Mouse (Mus musculus) heart, postnatal 36 days (tissue): ENCODE measurements around the gene Nbdy. TPM values are rescaled to one million over a fixed set of nuclear protein-coding genes. Genes with fewer than 3 reads are reported as not detected.

Experiments
- DNase-seq, 2 experiments: peaks; one replicate each; pipeline ENCODE4 v3.0.0; 2021 to 2022
- intact Hi-C: fragments of 180-260 bp; cut with DNase I; formaldehyde crosslinking; loops from one replicate; pipeline ENCODE4 v1.15.1; 2025
- total RNA-seq, 2 experiments: library from RNA; stranded (reverse); gene quantifications; 2 replicates each; pipeline ENCODE4 v1.2.3; 2021

Nbdy gene
- total RNA-seq = 10 to 100 TPM; 20.4 to 24.4 TPM

DNA sequence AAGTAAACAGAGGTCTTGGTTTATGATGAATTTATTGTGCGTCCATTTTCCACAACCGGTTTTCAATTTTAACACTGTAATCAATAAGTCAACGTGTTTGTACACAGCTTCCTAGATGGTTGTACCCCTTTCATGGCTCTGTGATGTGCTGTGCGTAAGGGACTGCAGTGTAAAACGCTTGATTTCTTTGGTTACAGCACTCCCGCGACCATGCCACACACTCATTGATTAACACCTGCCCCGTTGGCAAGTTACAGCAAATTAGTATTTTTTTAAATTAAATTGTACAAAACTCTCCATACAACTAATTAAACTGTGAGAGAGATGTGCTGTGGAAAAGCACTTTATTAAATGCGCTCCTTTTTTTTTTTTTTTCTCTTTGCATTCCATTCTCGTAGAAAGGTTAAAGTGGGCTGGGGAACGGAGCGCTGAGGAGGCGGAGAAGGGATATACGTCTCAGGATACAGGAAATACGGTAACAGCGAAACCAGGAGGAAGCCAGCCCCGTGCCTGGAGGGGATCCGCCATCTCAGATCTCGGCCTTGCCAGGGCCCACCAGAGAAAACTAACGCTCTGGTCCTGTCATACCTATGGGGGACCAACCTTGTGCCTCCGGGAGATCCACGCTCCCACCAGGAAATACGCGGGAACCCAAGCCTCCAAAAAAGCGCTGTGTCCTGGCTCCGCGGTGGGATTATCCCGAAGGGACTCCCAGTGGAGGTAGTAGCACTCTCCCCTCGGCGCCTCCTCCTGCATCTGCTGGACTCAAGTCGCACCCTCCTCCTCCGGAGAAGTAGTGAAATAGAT, at the start of gene Nbdy:
Gene Nbdy (plus strand): TSS at position 481 of the 807 bp plus-strand sequence.
- intact Hi-C loops = loop anchor here (5.0 kb wide), 3 partner anchors 86 to 336 kb away; partner anchors contain the start of gene Ubqln2

DNA sequence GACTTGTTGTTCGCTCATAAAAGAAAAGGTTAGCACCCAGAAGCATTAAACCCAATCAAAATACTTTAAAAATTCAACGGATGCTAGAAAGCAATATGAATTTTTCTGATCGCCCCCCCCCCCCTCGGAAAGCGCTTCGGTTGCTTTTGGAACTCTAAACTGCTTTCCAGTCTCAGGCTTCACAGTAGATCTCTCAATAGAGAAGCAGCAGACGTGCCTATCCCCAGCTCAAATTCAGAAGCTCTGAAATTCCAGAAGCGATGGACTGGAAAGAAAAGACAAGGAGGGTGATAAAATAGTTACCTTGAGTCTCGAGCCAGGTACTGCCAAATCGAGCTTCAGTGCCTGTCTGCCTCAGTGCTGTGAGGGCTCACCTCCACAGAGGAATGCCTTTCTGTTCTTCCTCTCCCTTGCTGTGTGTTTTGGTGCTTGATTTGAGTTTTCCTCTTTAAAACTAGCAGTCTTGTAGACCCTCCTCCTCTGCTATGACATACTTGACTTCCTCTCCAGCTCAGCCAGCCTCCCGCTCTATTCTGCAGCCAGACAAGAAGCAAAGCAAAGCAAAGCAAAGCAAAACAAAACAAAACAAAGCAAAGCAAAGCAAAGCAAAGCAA, 27.5 kb upstream of the Nbdy start, which contains the start of gene Kctd12b:
Gene Kctd12b (minus strand): TSS at position 610 of the 614 bp plus-strand sequence.
- DNase-seq = peak; percentile 15 to 34

More for the DNA sequence above, at the start of gene Nbdy:
- DNase-seq = peak; percentile 46 to 57

DNA sequence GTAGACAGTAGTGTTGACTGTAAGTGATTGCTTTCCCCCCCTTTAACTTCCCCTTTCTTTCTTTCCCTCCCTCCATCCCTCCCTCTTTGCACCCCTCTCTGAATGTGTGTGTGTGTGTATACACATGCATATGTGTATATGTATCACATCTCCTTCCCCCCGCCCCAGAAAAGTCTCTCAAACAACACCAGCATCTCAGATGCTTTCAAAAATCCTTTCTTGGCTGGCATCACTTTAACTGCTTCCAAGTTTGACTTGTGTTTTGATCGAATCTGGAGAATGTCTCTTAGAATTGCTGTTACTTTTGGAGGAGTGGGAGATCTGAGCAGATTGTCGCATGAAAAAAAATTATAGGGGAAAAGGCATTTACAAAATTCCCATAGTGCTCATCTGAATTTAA, 22.9 kb upstream of the Nbdy start:
- no peak for DNase-seq
- intact Hi-C loops = no loop called here

More for the DNA sequence above, 27.5 kb upstream of the Nbdy start, which contains the start of gene Kctd12b:
- intact Hi-C loops = loop anchor here (10.0 kb wide), 1 partner anchor 201 kb away; the partner anchor contains the start of gene Ubqln2

DNA sequence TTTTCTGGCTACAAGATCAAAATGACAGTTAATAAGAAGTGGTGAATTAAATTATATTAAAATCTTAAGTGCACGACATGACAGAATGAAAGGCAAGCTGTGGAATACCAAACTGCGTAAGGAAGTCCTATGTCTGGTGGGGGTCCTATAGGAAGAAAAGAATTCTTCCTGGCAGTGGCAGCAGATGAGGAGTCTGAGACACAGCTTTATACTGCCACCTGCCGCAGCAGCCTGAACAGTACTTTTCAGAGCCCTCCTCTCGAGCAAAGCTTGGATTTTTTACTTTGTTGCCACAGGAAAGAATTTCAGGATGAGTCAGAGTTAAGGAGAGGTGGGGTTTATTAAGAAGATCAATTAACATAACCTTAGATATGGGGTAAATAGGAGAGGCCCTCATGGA, 15.7 kb upstream of the Nbdy start:
- DNase-seq = peak; percentile 13 to 16
- intact Hi-C loops = loop anchor here (1.0 to 5.0 kb wide), 3 partner anchors 71 to 320 kb away; no protein-coding TSS in a partner anchor

DNA sequence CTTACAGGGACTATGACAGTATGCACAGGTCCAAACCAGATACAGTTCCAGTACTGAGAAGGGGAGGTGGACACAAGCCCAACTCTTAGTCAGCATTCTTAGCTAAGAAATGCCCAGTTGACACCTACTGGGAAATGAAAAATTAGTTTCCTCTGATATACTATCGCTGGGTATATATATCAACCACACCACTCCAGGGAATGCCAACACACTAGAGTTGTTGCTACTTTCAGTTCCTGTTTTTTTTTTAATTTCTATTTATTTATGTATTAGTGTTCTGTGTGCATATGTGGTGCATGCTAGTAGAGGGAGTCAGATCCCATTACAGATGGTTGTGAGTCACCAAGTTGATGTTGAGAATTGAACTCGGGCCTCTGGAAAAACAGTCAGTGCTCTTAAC, 6.7 kb upstream of the Nbdy start:
- DNase-seq = no peak
- intact Hi-C loops = no loop called here

DNA sequence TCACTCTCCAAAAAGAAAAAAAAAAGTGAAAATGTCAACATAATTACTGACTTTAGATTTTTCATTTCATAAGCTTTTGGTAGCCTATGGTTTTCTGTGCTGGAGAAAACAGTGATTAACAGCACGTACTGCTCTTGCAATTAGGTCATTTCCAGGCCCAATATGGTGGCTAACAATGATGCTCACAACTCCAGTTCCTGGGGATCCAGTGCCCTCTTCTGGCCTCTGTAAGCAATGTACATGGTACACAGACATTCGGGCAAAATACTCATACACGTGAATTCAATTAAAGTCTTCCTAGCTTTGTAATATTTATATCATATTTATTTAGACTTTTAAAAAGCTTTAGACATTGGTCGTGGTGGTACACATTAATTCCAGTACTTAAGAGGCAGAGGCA, 3.8 kb upstream of the Nbdy start:
- DNase-seq = peak in 1 of 2 experiments; percentile 9
- intact Hi-C loops = loop anchor here (5.0 kb wide), 3 partner anchors 82 to 332 kb away; partner anchors contain the start of gene Ubqln2

DNA sequence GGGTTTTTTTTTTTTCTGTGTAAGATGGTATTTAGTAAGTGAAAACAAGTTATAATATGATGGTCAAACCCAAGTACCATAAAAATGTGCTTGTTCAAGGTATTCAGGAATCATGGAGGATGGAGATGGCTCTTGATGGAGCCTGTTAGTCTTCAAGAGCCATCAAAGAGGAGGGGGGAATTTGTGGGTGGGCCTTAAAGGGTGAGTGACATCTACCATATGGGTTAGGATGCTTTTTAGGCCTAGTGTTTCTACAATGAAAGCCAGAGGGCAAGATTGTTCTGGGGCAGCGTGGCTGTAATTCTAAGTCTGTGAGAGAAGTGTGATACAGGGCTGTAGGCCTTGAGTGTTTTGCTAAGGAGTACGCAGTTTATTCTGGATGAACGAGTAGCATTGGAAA, 1.0 kb downstream of the Nbdy start:
- intact Hi-C loops = loop anchor here (5.0 kb wide), 3 partner anchors 87 to 337 kb away; partner anchors contain the start of gene Ubqln2
- DNase-seq = no peak

DNA sequence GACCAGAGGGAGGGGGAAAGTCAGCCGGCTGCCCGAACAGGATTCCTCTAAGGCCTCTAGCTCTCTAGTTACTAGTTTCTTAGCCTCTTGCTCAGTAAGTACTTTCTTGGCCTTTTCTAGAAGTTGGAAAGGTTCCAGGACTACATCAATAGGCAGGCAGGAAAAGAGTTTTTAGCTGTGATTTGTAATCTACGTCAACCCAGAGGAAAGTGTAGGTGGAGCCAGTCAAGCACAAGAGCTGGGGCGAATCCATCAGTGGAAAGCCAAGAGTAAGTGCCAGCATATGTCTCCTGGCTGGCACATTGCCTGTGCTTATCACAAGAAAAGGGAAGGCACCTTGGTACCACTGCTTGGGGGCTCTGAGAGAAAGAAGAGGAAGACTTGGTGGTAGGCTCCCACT, 12.3 kb downstream of the Nbdy start:
- intact Hi-C loops = no loop called here
- DNase-seq = no peak

DNA sequence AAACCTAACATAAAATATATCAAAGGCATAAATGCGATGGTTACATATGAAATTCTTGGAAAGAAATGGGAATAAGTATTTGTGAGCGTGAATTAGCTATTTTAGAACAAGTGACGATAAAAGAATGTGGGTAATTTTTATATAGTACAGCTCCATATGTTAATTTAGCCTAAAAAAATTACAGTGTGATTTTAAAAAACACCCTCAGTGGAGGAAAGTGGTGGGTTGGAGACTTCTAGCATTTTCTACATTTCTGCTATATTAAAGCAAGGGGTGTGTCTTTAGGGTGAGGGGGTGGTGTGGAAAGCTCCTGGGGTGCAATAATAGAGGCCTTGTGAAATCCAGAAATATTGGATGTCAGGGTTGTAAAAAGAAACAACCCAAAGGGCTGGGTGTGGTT, 19.1 kb downstream of the Nbdy start:
- no peak for DNase-seq
- intact Hi-C loops = no loop called here

DNA sequence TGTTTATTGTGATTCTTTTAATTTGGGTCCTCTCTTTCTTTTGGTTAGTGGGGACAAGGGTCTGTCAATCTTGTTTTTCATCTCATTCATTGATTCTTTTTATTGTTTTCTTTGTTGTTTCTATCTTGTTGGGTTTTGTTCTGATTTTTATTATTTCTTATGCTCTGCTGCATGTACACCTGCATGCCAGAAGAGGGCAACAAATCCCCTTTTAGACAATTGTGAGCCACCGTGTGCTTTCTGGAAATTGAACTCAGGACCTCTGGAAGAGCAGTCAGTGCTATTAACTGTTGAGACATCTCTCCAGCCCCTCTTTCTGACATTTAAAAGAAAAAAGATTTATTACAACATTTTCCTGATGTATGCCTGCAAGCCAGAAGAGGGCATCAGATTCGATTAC, 25.8 kb downstream of the Nbdy start:
- intact Hi-C loops = no loop called here
- no peak for DNase-seq

Other genes with a start within 250 kb of the Nbdy start
- gene Ubqln2, start 225.4 kb upstream of the Nbdy start, total RNA-seq = 10 to 100 TPM; 25.3 to 30.0 TPM
- not detected for gene Cypt3, start 165.0 kb upstream of the Nbdy start, total RNA-seq
- 1 to 10 TPM; 9.4 to 9.6 TPM for gene Kctd12b, start 27.2 kb upstream of the Nbdy start, total RNA-seq
- gene Spin2c, start 108.6 kb downstream of the Nbdy start, total RNA-seq = not detected